Comparison of ENCODE assay signal across 15 mouse cellular contexts in genomic region chr16:94566124-94566523, GRCm38 (mm10).
"Had no signal": no experiment of that assay in that cellular context is flagged by ENCODE, and none has a peak within 500 bp of the region (broad histone marks: within the 10 kb centered on the region; RNA-seq: fewer than 3 reads in every experiment).

No protein-coding gene starts in this region.

- H3K27ac ChIP-seq: kidney, postnatal 0 days; layer of hippocampus, adult 2 months; limb, embryonic 12.5 days; macrophage; midbrain, embryonic 15.5 days; neural tube, embryonic 12.5 days had no signal

- H3K9me3 ChIP-seq: limb, embryonic 12.5 days; megakaryocyte, embryonic 14.5 days; midbrain, embryonic 15.5 days; neural tube, embryonic 12.5 days had no signal

- ATAC-seq: intestine, postnatal 0 days; midbrain, embryonic 15.5 days had no signal

- H3K36me3 ChIP-seq: limb, embryonic 12.5 days; midbrain, embryonic 15.5 days; neural tube, embryonic 12.5 days had no signal

- H3K4me3 ChIP-seq: layer of hippocampus, adult 2 months; limb, embryonic 12.5 days; megakaryocyte, embryonic 14.5 days; midbrain, embryonic 15.5 days; neural tube, embryonic 12.5 days had no signal

- DNase-seq: kidney, adult 8-10 months; kidney, postnatal 4 days; liver; lung, postnatal 10 days; spleen, adult 18-20 months; thymus, postnatal 36 days had no signal

- H3K27me3 ChIP-seq: limb, embryonic 12.5 days; megakaryocyte, embryonic 14.5 days; midbrain, embryonic 15.5 days; neural tube, embryonic 12.5 days had no signal

- H3K4me2 ChIP-seq: limb, embryonic 12.5 days; midbrain, embryonic 11.5 days; midbrain, embryonic 15.5 days; neural tube, embryonic 12.5 days had no signal

- H3K9ac ChIP-seq: limb, embryonic 12.5 days; midbrain, embryonic 15.5 days; neural tube, embryonic 12.5 days had no signal
